Mouse (Mus musculus): ENCODE data around the gene Hist1h3d. TPM values are rescaled to one million over a fixed set of nuclear protein-coding genes. Genes with fewer than 3 reads are reported as not detected.
A peak's percentile ranks its signal among the peaks of the same experiment; 100 is the strongest.
"Not testable (repeated sequence)": the region's sequence is repeated elsewhere in the genome, so short reads cannot be mapped to it uniquely, and the experiment has no call there.

The Hist1h3d gene
- polyA plus RNA-seq, 1 experiment from 2014 or later: 8.4 TPM

GRCm38 (mm10) chr13:23534368-23535131 is 41.0 kb upstream of the Hist1h3d start:
- H3K27me3 ChIP-seq: no peaks in the 10 kb centered on the region
- H3K9ac ChIP-seq: peak overlapping the region; percentile 63
- H3K36me3 ChIP-seq: no peaks in the 10 kb centered on the region
- 1% methylated on average over 15 of the region's 15 CpGs for WGBS
- peak overlapping the region; percentile 65 for H3K4me2 ChIP-seq (replicated peaks)
- H3K27ac ChIP-seq: peak overlapping the region; percentile 97
- 0 out of 2 replicates have a peak, but pooled peaks have one; percentile 15 for ATAC-seq (ENCODE audit: low FRiP score, low read depth)
- H3K4me1 ChIP-seq: peaks cover 42% of the 10 kb centered on the region
- no peaks in the 10 kb centered on the region for H3K9me3 ChIP-seq
- H3K4me3 ChIP-seq: peak overlapping the region; percentile 55

GRCm38 (mm10) chr13:23535137-23536075 is 40.2 kb upstream of the Hist1h3d start, which contains the start of gene Hist1h3g:
Gene Hist1h3g (plus strand): TSS chr13:23535422.
- Histone ChIP-seq H3K9ac (peak within 1 kb of the TSS; percentile 72), H3K4me1 (peaks cover 42% of the 10 kb centered on the region), H3K4me3 (peak within 1 kb of the TSS; percentile 55), H3K4me2 (replicated peaks) (peak within 1 kb of the TSS; percentile 65), H3K27ac (peak within 1 kb of the TSS; percentile 97)
- H3K9me3 ChIP-seq, H3K36me3 ChIP-seq, H3K27me3 ChIP-seq: not testable (repeated sequence)
- peak; percentile 94 for ATAC-seq (ENCODE audit: low FRiP score, low read depth)
- WGBS: 1% methylated on average over 55 of the region's 62 CpGs

- Histone ChIP-seq H3K4me2 (replicated peaks) (peak overlapping the region; percentile 65), H3K27ac (peak overlapping the region; percentile 97), H3K4me3 (peak overlapping the region; percentile 55), H3K27me3 (no peaks in the 10 kb centered on the region), H3K4me1 (peaks cover 42% of the 10 kb centered on the region), H3K36me3 (no peaks in the 10 kb centered on the region), H3K9ac (peak overlapping the region; percentile 72), H3K9me3 (no peaks in the 10 kb centered on the region)
- no peak for ATAC-seq (ENCODE audit: low FRiP score, low read depth)
- 19% methylated on average over 7 of the region's 7 CpGs for WGBS
These were observed 39.3 kb upstream of the Hist1h3d start for GRCm38 (mm10) chr13:23536076-23536822.

DNA sequence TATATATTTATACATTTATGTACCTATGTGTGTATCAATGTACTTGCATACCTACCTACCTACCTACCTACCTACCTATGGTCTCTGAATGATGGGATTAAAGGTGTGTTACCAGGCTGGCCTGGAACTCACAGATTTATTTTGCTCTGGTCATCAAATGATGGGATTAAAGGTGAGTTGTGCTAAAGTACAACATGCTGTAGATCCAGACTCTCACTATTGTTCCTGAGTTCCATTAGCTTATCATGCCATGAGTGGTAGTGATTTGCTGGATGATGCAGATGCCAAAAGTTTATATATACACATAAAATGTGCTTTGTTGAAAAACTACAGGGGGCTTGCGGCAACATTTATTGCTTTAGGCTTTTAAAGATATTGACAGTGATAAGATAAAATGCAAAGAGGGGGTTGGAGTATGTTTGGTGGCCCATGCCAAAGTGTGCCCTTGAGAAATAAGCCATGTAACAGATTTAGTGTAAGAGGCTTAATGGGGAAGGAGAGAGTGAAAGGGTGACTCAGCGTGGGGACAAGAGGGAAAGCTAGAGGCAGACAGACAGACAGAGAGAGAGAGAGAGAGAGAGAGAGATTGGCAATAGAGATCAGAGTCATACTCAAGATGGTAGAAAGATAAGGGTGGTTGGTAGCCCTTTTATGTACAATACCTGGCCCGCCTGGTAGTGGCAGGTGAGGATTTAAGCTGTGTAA is 38.4 kb upstream of the Hist1h3d start:
- H3K27ac ChIP-seq: peak overlapping the region; percentile 39
- H3K4me2 ChIP-seq (replicated peaks): peak overlapping the region; percentile 65
- peak overlapping the region; percentile 55 for H3K4me3 ChIP-seq
- H3K9me3 ChIP-seq: no peaks in the 10 kb centered on the region
- H3K36me3 ChIP-seq: no peaks in the 10 kb centered on the region
- H3K9ac ChIP-seq: peak overlapping the region; percentile 19
- WGBS: 75% methylated on average over 3 of the region's 3 CpGs
- H3K27me3 ChIP-seq: no peaks in the 10 kb centered on the region
- peaks cover 41% of the 10 kb centered on the region for H3K4me1 ChIP-seq
- ATAC-seq (ENCODE audit: low FRiP score, low read depth): no peak

- H3K9ac ChIP-seq: peak overlapping the region; percentile 31; the same call in 1 of the 2 replicates
These were observed 37.3 kb upstream of the Hist1h3d start for GRCm38 (mm10) chr13:23538249-23538648.

GRCm38 (mm10) chr13:23539821-23540220 is 35.7 kb upstream of the Hist1h3d start:
- peaks cover 27% of the 10 kb centered on the region for H3K4me1 ChIP-seq
- 44% methylated on average over 1 of the region's 1 CpGs for WGBS
- H3K4me3 ChIP-seq; H3K36me3 ChIP-seq; H3K9ac ChIP-seq; H3K27me3 ChIP-seq; H3K4me2 ChIP-seq (replicated peaks); H3K9me3 ChIP-seq; ATAC-seq (ENCODE audit: low FRiP score, low read depth); H3K27ac ChIP-seq: not testable (repeated sequence)

More at GRCm38 (mm10) chr13:23538249-23538648, 37.3 kb upstream of the Hist1h3d start:
- WGBS: 48% methylated on average over 5 of the region's 5 CpGs
- H3K4me3 ChIP-seq: no peak overlapping the region
- ATAC-seq (ENCODE audit: low FRiP score, low read depth): no peak
- no peaks in the 10 kb centered on the region for H3K9me3 ChIP-seq
- no peaks in the 10 kb centered on the region for H3K27me3 ChIP-seq
- no peaks in the 10 kb centered on the region for H3K36me3 ChIP-seq
- H3K27ac ChIP-seq: peak overlapping the region; percentile 33; the same call in 1 of the 2 replicates
- H3K4me2 ChIP-seq (replicated peaks): peak overlapping the region; percentile 65
- H3K4me1 ChIP-seq: peaks cover 34% of the 10 kb centered on the region

- no peak for ATAC-seq (ENCODE audit: low FRiP score, low read depth)
- no peaks in the 10 kb centered on the region for H3K27me3 ChIP-seq
- H3K4me1 ChIP-seq: peaks cover 25% of the 10 kb centered on the region
- no peak overlapping the region for H3K4me2 ChIP-seq (replicated peaks)
- no peak overlapping the region for H3K9ac ChIP-seq
- no peak overlapping the region for H3K27ac ChIP-seq
- no peaks in the 10 kb centered on the region for H3K36me3 ChIP-seq
- 80% methylated on average over 3 of the region's 3 CpGs for WGBS
- no peaks in the 10 kb centered on the region for H3K9me3 ChIP-seq
- no peak overlapping the region for H3K4me3 ChIP-seq
These were observed 34.1 kb upstream of the Hist1h3d start for GRCm38 (mm10) chr13:23541497-23541896.

- 7% methylated on average over 3 of the region's 3 CpGs for WGBS
- not testable (repeated sequence) for ATAC-seq (ENCODE audit: low FRiP score, low read depth)
These were observed 33.2 kb upstream of the Hist1h3d start for GRCm38 (mm10) chr13:23542225-23542980.

GRCm38 (mm10) chr13:23542999-23543607 is 32.5 kb upstream of the Hist1h3d start, which contains the start of gene Hist1h2bh:
Gene Hist1h2bh (minus strand): TSS chr13:23543392.
- peak within 1 kb of the TSS; percentile 95 for H3K27ac ChIP-seq
- H3K9ac ChIP-seq: peak within 1 kb of the TSS; percentile 67
- H3K9me3 ChIP-seq, H3K27me3 ChIP-seq, H3K36me3 ChIP-seq: not testable (repeated sequence)
- H3K4me1 ChIP-seq: peaks cover 11% of the 10 kb centered on the region
- peak; percentile 97 for ATAC-seq (ENCODE audit: low FRiP score, low read depth)
- H3K4me3 ChIP-seq: peak within 1 kb of the TSS; percentile 52
- peak within 1 kb of the TSS; percentile 73 for H3K4me2 ChIP-seq (replicated peaks)
- whole genome bisulfite sequencing: under 1% methylated on average over 37 of the region's 42 CpGs

More at GRCm38 (mm10) chr13:23542225-23542980, 33.2 kb upstream of the Hist1h3d start:
- not testable (repeated sequence) for H3K27me3 ChIP-seq, H3K36me3 ChIP-seq, H3K9me3 ChIP-seq
- Histone ChIP-seq H3K4me2 (replicated peaks) (peak overlapping the region; percentile 73), H3K27ac (peak overlapping the region; percentile 86), H3K4me3 (peak overlapping the region; percentile 50), H3K9ac (peak overlapping the region; percentile 67), H3K4me1 (peaks cover 17% of the 10 kb centered on the region)
